Mouse (Mus musculus): ENCODE data around the gene Lama1. TPM values are rescaled to one million over a fixed set of nuclear protein-coding genes. Genes with fewer than 3 reads are reported as not detected.
"Not testable (repeated sequence)": the region's sequence is repeated elsewhere in the genome, so short reads cannot be mapped to it uniquely, and the experiment has no call there.

Lama1 gene
- polyA plus RNA-seq, 1 experiment from 2014 or later: 15.4 TPM

- 88% methylated on average over 13 of the region's 13 CpGs for WGBS
- Histone ChIP-seq H3K4me2 (replicated peaks) (no peak overlapping the region), H3K27ac (no peak overlapping the region), H3K4me3 (replicated peaks; ENCODE audit: low read length) (no peak overlapping the region), H3K9me3 (ENCODE audit: control insufficient read depth, low read length) (no peaks in the 10 kb centered on the region), H3K9ac (no peak overlapping the region), H3K27me3 (ENCODE audit: control insufficient read depth, insufficient read depth, low read length) (no peaks in the 10 kb centered on the region), H3K4me1 (replicated peaks; ENCODE audit: control insufficient read depth, insufficient read depth, low read length) (no peaks in the 10 kb centered on the region), H3K36me3 (replicated peaks; ENCODE audit: control insufficient read depth, insufficient read depth) (no peaks in the 10 kb centered on the region)
- ATAC-seq (ENCODE audit: low FRiP score) (no peak), DNase-seq (ENCODE audit: low spot score) (no peak)
Observed at GRCm38 (mm10) chr17:67838948-67839347, 141.9 kb downstream of the Lama1 start.

- 98% methylated on average over 2 of the region's 2 CpGs for WGBS
- not testable (repeated sequence) for DNase-seq (ENCODE audit: low spot score); H3K4me2 ChIP-seq (replicated peaks); H3K27me3 ChIP-seq (ENCODE audit: control insufficient read depth, insufficient read depth, low read length); H3K9ac ChIP-seq; H3K27ac ChIP-seq; H3K4me1 ChIP-seq (replicated peaks; ENCODE audit: control insufficient read depth, insufficient read depth, low read length); ATAC-seq (ENCODE audit: low FRiP score); H3K4me3 ChIP-seq (replicated peaks; ENCODE audit: low read length); H3K36me3 ChIP-seq (replicated peaks; ENCODE audit: control insufficient read depth, insufficient read depth); H3K9me3 ChIP-seq (ENCODE audit: control insufficient read depth, low read length)
Observed at GRCm38 (mm10) chr17:67841494-67841893, 144.4 kb downstream of the Lama1 start.

- no peaks in the 10 kb centered on the region for H3K4me1 ChIP-seq (replicated peaks; ENCODE audit: control insufficient read depth, insufficient read depth, low read length)
- WGBS: 79% methylated on average over 10 of the region's 10 CpGs
- H3K9me3 ChIP-seq (ENCODE audit: control insufficient read depth, low read length): no peaks in the 10 kb centered on the region
- H3K4me3 ChIP-seq (replicated peaks; ENCODE audit: low read length): no peak overlapping the region
- H3K27ac ChIP-seq: no peak overlapping the region
- H3K9ac ChIP-seq: no peak overlapping the region
- no peaks in the 10 kb centered on the region for H3K36me3 ChIP-seq (replicated peaks; ENCODE audit: control insufficient read depth, insufficient read depth)
- no peaks in the 10 kb centered on the region for H3K27me3 ChIP-seq (ENCODE audit: control insufficient read depth, insufficient read depth, low read length)
- ATAC-seq (ENCODE audit: low FRiP score) (peak; percentile 53; the same call in 1 of the 2 replicates), DNase-seq (ENCODE audit: low spot score) (no peak)
- H3K4me2 ChIP-seq (replicated peaks): no peak overlapping the region
Observed at GRCm38 (mm10) chr17:67861080-67861630, 164.1 kb downstream of the Lama1 start.

- H3K4me2 ChIP-seq (replicated peaks): no peak overlapping the region
- no peaks in the 10 kb centered on the region for H3K4me1 ChIP-seq (replicated peaks; ENCODE audit: control insufficient read depth, insufficient read depth, low read length)
- H3K9me3 ChIP-seq (ENCODE audit: control insufficient read depth, low read length): no peaks in the 10 kb centered on the region
- no peaks in the 10 kb centered on the region for H3K27me3 ChIP-seq (ENCODE audit: control insufficient read depth, insufficient read depth, low read length)
- ATAC-seq (ENCODE audit: low FRiP score) (peak; percentile 68; the same call in 1 of the 2 replicates), DNase-seq (ENCODE audit: low spot score) (peak; percentile 88)
- H3K36me3 ChIP-seq (replicated peaks; ENCODE audit: control insufficient read depth, insufficient read depth): no peaks in the 10 kb centered on the region
- no peak overlapping the region for H3K27ac ChIP-seq
- WGBS: 80% methylated on average over 16 of the region's 16 CpGs
- H3K9ac ChIP-seq: no peak overlapping the region
- H3K4me3 ChIP-seq (replicated peaks; ENCODE audit: low read length): no peak overlapping the region
Observed at GRCm38 (mm10) chr17:67861744-67862535, 164.9 kb downstream of the Lama1 start.

GRCm38 (mm10) chr17:67864363-67864762 is 167.3 kb downstream of the Lama1 start:
- 89% methylated on average over 10 of the region's 10 CpGs for WGBS
- ATAC-seq (ENCODE audit: low FRiP score) (no peak), DNase-seq (ENCODE audit: low spot score) (no peak)
- no peaks in the 10 kb centered on the region for H3K4me1 ChIP-seq (replicated peaks; ENCODE audit: control insufficient read depth, insufficient read depth, low read length)
- no peak overlapping the region for H3K27ac ChIP-seq
- H3K36me3 ChIP-seq (replicated peaks; ENCODE audit: control insufficient read depth, insufficient read depth): no peaks in the 10 kb centered on the region
- no peak overlapping the region for H3K4me3 ChIP-seq (replicated peaks; ENCODE audit: low read length)
- no peaks in the 10 kb centered on the region for H3K27me3 ChIP-seq (ENCODE audit: control insufficient read depth, insufficient read depth, low read length)
- no peak overlapping the region for H3K9ac ChIP-seq
- H3K9me3 ChIP-seq (ENCODE audit: control insufficient read depth, low read length): no peaks in the 10 kb centered on the region
- H3K4me2 ChIP-seq (replicated peaks): no peak overlapping the region

- no peak for ATAC-seq (ENCODE audit: low FRiP score)
- Histone ChIP-seq H3K4me3 (replicated peaks; ENCODE audit: low read length) (no peak overlapping the region), H3K4me1 (replicated peaks; ENCODE audit: control insufficient read depth, insufficient read depth, low read length) (no peaks in the 10 kb centered on the region), H3K27ac (no peak overlapping the region), H3K4me2 (replicated peaks) (no peak overlapping the region), H3K27me3 (ENCODE audit: control insufficient read depth, insufficient read depth, low read length) (no peaks in the 10 kb centered on the region), H3K9ac (no peak overlapping the region), H3K36me3 (replicated peaks; ENCODE audit: control insufficient read depth, insufficient read depth) (no peaks in the 10 kb centered on the region), H3K9me3 (ENCODE audit: control insufficient read depth, low read length) (no peaks in the 10 kb centered on the region)
- WGBS: 88% methylated on average over 3 of the region's 3 CpGs
- no peak for DNase-seq (ENCODE audit: low spot score)
Observed at GRCm38 (mm10) chr17:67864912-67865311, 167.9 kb downstream of the Lama1 start.

GRCm38 (mm10) chr17:67866026-67866425 is 169.0 kb downstream of the Lama1 start:
- Histone ChIP-seq H3K27ac (no peak overlapping the region), H3K9me3 (ENCODE audit: control insufficient read depth, low read length) (no peaks in the 10 kb centered on the region), H3K4me2 (replicated peaks) (no peak overlapping the region), H3K36me3 (replicated peaks; ENCODE audit: control insufficient read depth, insufficient read depth) (no peaks in the 10 kb centered on the region), H3K27me3 (ENCODE audit: control insufficient read depth, insufficient read depth, low read length) (no peaks in the 10 kb centered on the region), H3K4me3 (replicated peaks; ENCODE audit: low read length) (no peak overlapping the region), H3K4me1 (replicated peaks; ENCODE audit: control insufficient read depth, insufficient read depth, low read length) (no peaks in the 10 kb centered on the region), H3K9ac (no peak overlapping the region)
- DNase-seq (ENCODE audit: low spot score) (no peak), ATAC-seq (ENCODE audit: low FRiP score) (no peak)
- WGBS: 71% methylated on average over 9 of the region's 9 CpGs

GRCm38 (mm10) chr17:67866541-67867241 is 169.6 kb downstream of the Lama1 start:
- no peak for ATAC-seq (ENCODE audit: low FRiP score)
- Histone ChIP-seq H3K9me3 (ENCODE audit: control insufficient read depth, low read length) (no peaks in the 10 kb centered on the region), H3K4me3 (replicated peaks; ENCODE audit: low read length) (no peak overlapping the region), H3K27me3 (ENCODE audit: control insufficient read depth, insufficient read depth, low read length) (no peaks in the 10 kb centered on the region), H3K36me3 (replicated peaks; ENCODE audit: control insufficient read depth, insufficient read depth) (no peaks in the 10 kb centered on the region), H3K4me1 (replicated peaks; ENCODE audit: control insufficient read depth, insufficient read depth, low read length) (no peaks in the 10 kb centered on the region), H3K9ac (no peak overlapping the region), H3K27ac (no peak overlapping the region), H3K4me2 (replicated peaks) (no peak overlapping the region)
- 72% methylated on average over 20 of the region's 20 CpGs for WGBS
- no peak for DNase-seq (ENCODE audit: low spot score)
